Mouse (Mus musculus): Measurements from ENCODE around the gene Pwwp2a. TPM values are rescaled to one million over a fixed set of nuclear protein-coding genes. Genes with fewer than 3 reads are reported as not detected.

Pwwp2a gene
- polyA plus RNA-seq, 1 experiment from 2014 or later: 41.2 TPM

DNA sequence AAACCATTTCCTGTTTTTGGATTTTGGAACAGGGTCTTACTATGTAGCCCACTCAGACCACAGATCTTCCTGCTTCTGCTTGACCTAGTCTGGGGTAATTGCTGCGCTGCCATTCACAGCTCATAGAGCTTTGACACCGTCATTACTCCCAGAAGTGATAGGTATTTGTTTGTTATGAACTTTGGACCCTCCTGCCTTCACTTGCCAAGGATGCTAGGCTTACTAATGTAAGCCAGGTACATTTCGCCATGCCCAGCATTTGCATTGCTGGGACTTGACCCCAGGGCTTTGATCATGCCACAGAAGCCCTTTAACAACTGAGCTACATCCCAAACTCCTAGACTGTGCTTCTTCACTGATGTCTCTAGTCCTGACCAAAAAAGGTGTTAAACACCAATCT is 18.5 kb downstream of the Pwwp2a start:
- Histone ChIP-seq H3K4me2 (ENCODE audit: low read depth, severe bottlenecking) (no peak overlapping the region), H3K27me3 (ENCODE audit: control insufficient read depth, insufficient read depth, low read length) (no peaks in the 10 kb centered on the region), H3K27ac (replicated peaks; ENCODE audit: low read depth, low read length) (no peak overlapping the region), H3K4me1 (ENCODE audit: control insufficient read depth, insufficient read depth, low read length) (no peaks in the 10 kb centered on the region), H3K9me3 (ENCODE audit: control insufficient read depth, low read length) (no peaks in the 10 kb centered on the region), H3K4me3 (ENCODE audit: low read depth, low read length) (no peak overlapping the region), H3K9ac (ENCODE audit: low read length) (no peak overlapping the region), H3K36me3 (ENCODE audit: control insufficient read depth, insufficient read depth, low read length) (peaks cover 10% of the 10 kb centered on the region; the same call in 1 of the 2 replicates)
- DNase-seq (ENCODE audit: low spot score) (no peak), ATAC-seq (ENCODE audit: insufficient number of reproducible peaks, low FRiP score, low TSS enrichment, low read depth) (no peak)
- WGBS: 95% methylated on average over 3 of the region's 3 CpGs

DNA sequence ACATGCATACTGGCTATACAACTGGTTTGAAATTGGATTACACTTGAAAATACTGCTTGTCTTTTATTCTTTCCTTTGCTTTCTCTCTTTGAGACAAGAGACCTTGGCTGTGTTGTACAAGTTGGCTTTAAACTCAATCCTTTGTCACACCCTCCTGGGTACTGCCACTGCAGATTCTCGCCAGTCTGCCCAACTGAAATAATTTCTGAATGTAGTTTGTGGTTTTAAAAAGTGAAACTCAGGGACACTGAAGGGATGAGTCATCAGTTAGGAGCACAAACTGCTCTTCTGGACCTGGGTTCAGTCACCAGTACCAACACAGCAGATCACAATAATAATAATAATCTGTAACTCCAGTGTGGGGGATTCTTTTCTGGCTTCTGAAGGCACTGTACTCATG is 21.8 kb downstream of the Pwwp2a start:
- DNase-seq (ENCODE audit: low spot score) (no peak), ATAC-seq (ENCODE audit: insufficient number of reproducible peaks, low FRiP score, low TSS enrichment, low read depth) (no peak)
- no peak overlapping the region for H3K4me2 ChIP-seq (ENCODE audit: low read depth, severe bottlenecking)
- no peaks in the 10 kb centered on the region for H3K4me1 ChIP-seq (ENCODE audit: control insufficient read depth, insufficient read depth, low read length)
- H3K27me3 ChIP-seq (ENCODE audit: control insufficient read depth, insufficient read depth, low read length): no peaks in the 10 kb centered on the region
- no peak overlapping the region for H3K4me3 ChIP-seq (ENCODE audit: low read depth, low read length)
- 82% methylated on average over 1 of the region's 1 CpGs for WGBS
- no peaks in the 10 kb centered on the region for H3K9me3 ChIP-seq (ENCODE audit: control insufficient read depth, low read length)
- no peak overlapping the region for H3K9ac ChIP-seq (ENCODE audit: low read length)
- H3K27ac ChIP-seq (replicated peaks; ENCODE audit: low read depth, low read length): no peak overlapping the region
- H3K36me3 ChIP-seq (ENCODE audit: control insufficient read depth, insufficient read depth, low read length): peaks cover 8% of the 10 kb centered on the region; the same call in 1 of the 2 replicates

DNA sequence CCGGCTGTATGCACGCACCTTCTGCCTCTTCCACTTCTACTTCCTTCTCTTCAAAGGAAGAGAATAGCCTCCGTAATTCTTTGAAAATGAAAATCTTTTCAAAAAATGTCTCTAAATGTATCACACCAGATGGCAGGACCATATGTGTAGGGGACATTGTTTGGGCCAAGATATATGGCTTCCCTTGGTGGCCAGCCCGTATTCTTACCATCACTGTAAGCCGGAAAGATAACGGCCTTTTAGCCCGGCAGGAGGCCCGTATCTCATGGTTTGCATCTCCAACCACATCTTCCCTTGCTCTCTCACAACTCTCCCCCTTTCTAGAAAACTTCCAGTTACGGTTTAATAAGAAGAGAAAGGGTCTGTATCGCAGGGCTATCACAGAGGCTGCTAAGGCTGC is 24.0 kb downstream of the Pwwp2a start:
- no peak for DNase-seq (ENCODE audit: low spot score)
- H3K4me3 ChIP-seq (ENCODE audit: low read depth, low read length): no peak overlapping the region
- H3K4me1 ChIP-seq (ENCODE audit: control insufficient read depth, insufficient read depth, low read length): no peaks in the 10 kb centered on the region
- H3K4me2 ChIP-seq (ENCODE audit: low read depth, severe bottlenecking): no peak overlapping the region
- H3K9ac ChIP-seq (ENCODE audit: low read length): no peak overlapping the region
- WGBS: 92% methylated on average over 10 of the region's 10 CpGs
- ATAC-seq (ENCODE audit: insufficient number of reproducible peaks, low FRiP score, low TSS enrichment, low read depth): no peak
- H3K9me3 ChIP-seq (ENCODE audit: control insufficient read depth, low read length): no peaks in the 10 kb centered on the region
- no peak overlapping the region for H3K27ac ChIP-seq (replicated peaks; ENCODE audit: low read depth, low read length)
- peaks cover 8% of the 10 kb centered on the region; the same call in 1 of the 2 replicates for H3K36me3 ChIP-seq (ENCODE audit: control insufficient read depth, insufficient read depth, low read length)
- no peaks in the 10 kb centered on the region for H3K27me3 ChIP-seq (ENCODE audit: control insufficient read depth, insufficient read depth, low read length)

DNA sequence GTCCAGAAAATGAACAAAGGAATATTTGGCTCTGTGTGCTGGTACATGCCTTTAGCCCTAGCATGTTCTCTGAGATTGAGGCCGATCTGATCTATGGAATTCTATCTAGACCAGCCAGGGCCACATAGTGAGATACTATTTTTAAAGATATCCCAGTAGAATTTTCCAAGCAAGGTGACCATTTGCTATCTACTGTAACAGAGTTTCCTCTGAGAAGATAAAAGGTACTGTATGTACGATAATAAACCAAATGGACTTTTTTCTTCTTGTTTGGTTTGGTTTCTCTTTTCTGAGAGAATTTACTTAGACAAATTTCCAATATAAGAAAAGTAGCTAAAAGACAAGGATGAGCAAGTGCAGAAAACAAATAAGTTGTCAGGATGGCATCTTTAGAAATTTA is 26.6 kb downstream of the Pwwp2a start:
- Histone ChIP-seq H3K4me1 (ENCODE audit: control insufficient read depth, insufficient read depth, low read length) (no peaks in the 10 kb centered on the region), H3K4me3 (ENCODE audit: low read depth, low read length) (no peak overlapping the region), H3K4me2 (ENCODE audit: low read depth, severe bottlenecking) (no peak overlapping the region), H3K36me3 (ENCODE audit: control insufficient read depth, insufficient read depth, low read length) (peaks cover 8% of the 10 kb centered on the region; the same call in 1 of the 2 replicates), H3K9ac (ENCODE audit: low read length) (no peak overlapping the region), H3K27me3 (ENCODE audit: control insufficient read depth, insufficient read depth, low read length) (no peaks in the 10 kb centered on the region), H3K27ac (replicated peaks; ENCODE audit: low read depth, low read length) (no peak overlapping the region), H3K9me3 (ENCODE audit: control insufficient read depth, low read length) (no peaks in the 10 kb centered on the region)
- no peak for DNase-seq (ENCODE audit: low spot score)
- 95% methylated on average over 2 of the region's 2 CpGs for WGBS
- no peak for ATAC-seq (ENCODE audit: insufficient number of reproducible peaks, low FRiP score, low TSS enrichment, low read depth)

DNA sequence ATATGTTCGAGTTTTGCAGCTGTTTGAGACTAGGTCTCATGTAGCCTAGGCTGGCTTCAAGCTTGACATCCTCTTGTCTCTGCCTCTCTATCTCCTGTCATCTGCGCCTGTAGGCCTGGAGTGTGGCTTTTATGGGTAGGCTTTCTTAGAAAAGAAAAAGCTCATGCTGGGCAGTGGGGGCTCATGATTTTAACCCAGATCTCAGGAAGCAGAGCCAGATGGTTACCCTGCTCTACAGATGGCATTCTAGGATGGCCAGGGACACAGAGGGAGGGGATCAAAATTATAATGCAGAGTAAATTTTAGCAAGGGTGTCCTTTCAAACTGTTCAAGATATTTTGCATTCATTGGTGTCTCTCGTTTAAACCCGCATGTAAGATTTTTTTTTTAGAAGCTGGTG is 30.4 kb downstream of the Pwwp2a start:
- Histone ChIP-seq H3K4me3 (ENCODE audit: low read depth, low read length) (no peak overlapping the region), H3K27me3 (ENCODE audit: control insufficient read depth, insufficient read depth, low read length) (no peaks in the 10 kb centered on the region), H3K27ac (replicated peaks; ENCODE audit: low read depth, low read length) (no peak overlapping the region), H3K9me3 (ENCODE audit: control insufficient read depth, low read length) (no peaks in the 10 kb centered on the region), H3K9ac (ENCODE audit: low read length) (no peak overlapping the region), H3K36me3 (ENCODE audit: control insufficient read depth, insufficient read depth, low read length) (peaks cover 2% of the 10 kb centered on the region; the same call in 1 of the 2 replicates), H3K4me1 (ENCODE audit: control insufficient read depth, insufficient read depth, low read length) (no peaks in the 10 kb centered on the region), H3K4me2 (ENCODE audit: low read depth, severe bottlenecking) (no peak overlapping the region)
- 93% methylated on average over 4 of the region's 4 CpGs for WGBS
- no peak for DNase-seq (ENCODE audit: low spot score)
- no peak for ATAC-seq (ENCODE audit: insufficient number of reproducible peaks, low FRiP score, low TSS enrichment, low read depth)

DNA sequence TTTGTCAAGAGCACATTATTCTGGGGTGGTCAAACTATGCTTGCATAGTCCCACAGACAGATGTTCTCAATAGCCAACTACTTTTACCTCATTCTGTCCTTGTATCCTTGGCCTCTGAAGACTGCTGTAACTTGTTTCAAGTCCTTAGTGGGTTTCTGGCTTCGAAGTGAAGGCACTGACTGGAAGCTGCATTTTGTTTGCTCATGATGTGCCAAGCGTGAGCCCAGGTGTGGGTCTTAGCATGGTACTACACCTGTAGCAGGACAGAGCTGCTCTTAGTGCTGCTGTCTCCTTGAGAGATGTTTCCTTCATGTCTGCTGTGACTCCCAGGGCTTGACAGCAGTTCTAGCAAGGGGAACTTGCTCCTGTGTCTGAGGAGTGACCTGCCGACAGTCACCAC is 41.6 kb downstream of the Pwwp2a start:
- Histone ChIP-seq H3K4me3 (ENCODE audit: low read depth, low read length) (no peak overlapping the region), H3K27ac (replicated peaks; ENCODE audit: low read depth, low read length) (no peak overlapping the region), H3K9ac (ENCODE audit: low read length) (no peak overlapping the region), H3K36me3 (ENCODE audit: control insufficient read depth, insufficient read depth, low read length) (no peaks in the 10 kb centered on the region; the same call in 1 of the 2 replicates), H3K27me3 (ENCODE audit: control insufficient read depth, insufficient read depth, low read length) (no peaks in the 10 kb centered on the region), H3K9me3 (ENCODE audit: control insufficient read depth, low read length) (no peaks in the 10 kb centered on the region), H3K4me1 (ENCODE audit: control insufficient read depth, insufficient read depth, low read length) (no peaks in the 10 kb centered on the region), H3K4me2 (ENCODE audit: low read depth, severe bottlenecking) (no peak overlapping the region)
- ATAC-seq (ENCODE audit: insufficient number of reproducible peaks, low FRiP score, low TSS enrichment, low read depth) (no peak), DNase-seq (ENCODE audit: low spot score) (no peak)
- WGBS: 86% methylated on average over 3 of the region's 3 CpGs

DNA sequence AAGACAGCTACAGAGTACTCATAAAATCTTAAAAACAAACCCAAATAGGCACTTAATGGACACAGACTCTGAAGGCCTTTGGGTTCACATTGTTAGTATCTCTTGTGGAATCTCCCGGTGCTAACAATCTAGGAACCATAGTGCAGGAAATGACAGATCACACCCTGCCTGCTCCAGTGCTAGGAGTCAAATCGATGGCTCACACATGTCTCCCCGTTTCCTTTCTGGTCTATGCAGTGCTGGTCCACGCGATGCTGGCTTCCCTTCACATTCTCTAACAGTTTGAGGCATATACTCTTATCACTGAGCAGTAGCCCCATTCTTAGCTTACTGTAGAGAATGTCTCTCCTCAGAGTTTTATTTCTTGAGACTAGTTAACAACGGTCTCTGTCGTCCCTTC is 46.0 kb downstream of the Pwwp2a start:
- 83% methylated on average over 7 of the region's 7 CpGs for WGBS
- H3K36me3 ChIP-seq (ENCODE audit: control insufficient read depth, insufficient read depth, low read length): peaks cover 7% of the 10 kb centered on the region; the same call in 1 of the 2 replicates
- no peak for ATAC-seq (ENCODE audit: insufficient number of reproducible peaks, low FRiP score, low TSS enrichment, low read depth)

DNA sequence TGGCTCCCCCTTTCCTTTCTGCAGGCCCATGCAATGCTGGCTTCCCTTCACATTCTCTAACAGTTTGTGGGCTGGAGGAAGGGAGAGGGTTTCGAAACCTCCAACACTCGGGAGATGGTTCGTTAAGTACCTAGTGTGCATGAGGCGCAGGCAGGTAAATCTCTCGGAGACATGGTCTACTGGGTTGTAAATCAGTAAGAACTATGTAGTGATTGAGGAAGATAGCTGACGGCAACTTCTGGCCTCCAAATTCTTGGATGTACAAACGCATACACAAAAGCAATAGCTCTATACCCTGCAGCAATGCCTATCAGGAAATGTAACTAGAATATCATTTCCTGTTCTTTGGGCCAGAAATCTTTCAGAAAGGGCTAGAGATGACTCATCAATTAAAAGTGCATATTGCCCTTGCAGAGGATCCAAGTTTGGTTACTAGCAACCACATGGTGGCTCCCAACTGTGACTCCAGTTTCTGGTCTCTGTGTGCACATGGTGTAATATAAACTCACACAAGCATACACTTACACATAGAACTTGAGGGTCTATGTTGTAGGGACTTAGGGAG is 47.0 kb downstream of the Pwwp2a start:
- DNase-seq (ENCODE audit: low spot score): no peak
- no peak for ATAC-seq (ENCODE audit: insufficient number of reproducible peaks, low FRiP score, low TSS enrichment, low read depth)
- 85% methylated on average over 7 of the region's 7 CpGs for WGBS

More for the DNA sequence above, 46.0 kb downstream of the Pwwp2a start:
- no peak overlapping the region for H3K9ac ChIP-seq (ENCODE audit: low read length)
- H3K27ac ChIP-seq (replicated peaks; ENCODE audit: low read depth, low read length): no peak overlapping the region
- H3K4me3 ChIP-seq (ENCODE audit: low read depth, low read length): no peak overlapping the region
- no peaks in the 10 kb centered on the region for H3K27me3 ChIP-seq (ENCODE audit: control insufficient read depth, insufficient read depth, low read length)
- no peak for DNase-seq (ENCODE audit: low spot score)
- H3K4me1 ChIP-seq (ENCODE audit: control insufficient read depth, insufficient read depth, low read length): no peaks in the 10 kb centered on the region
- H3K9me3 ChIP-seq (ENCODE audit: control insufficient read depth, low read length): no peaks in the 10 kb centered on the region
- H3K4me2 ChIP-seq (ENCODE audit: low read depth, severe bottlenecking): no peak overlapping the region

More for the DNA sequence above, 47.0 kb downstream of the Pwwp2a start:
- no peaks in the 10 kb centered on the region for H3K27me3 ChIP-seq (ENCODE audit: control insufficient read depth, insufficient read depth, low read length)
- no peak overlapping the region for H3K4me3 ChIP-seq (ENCODE audit: low read depth, low read length)
- H3K27ac ChIP-seq (replicated peaks; ENCODE audit: low read depth, low read length): no peak overlapping the region
- H3K4me2 ChIP-seq (ENCODE audit: low read depth, severe bottlenecking): no peak overlapping the region
- H3K4me1 ChIP-seq (ENCODE audit: control insufficient read depth, insufficient read depth, low read length): no peaks in the 10 kb centered on the region
- H3K36me3 ChIP-seq (ENCODE audit: control insufficient read depth, insufficient read depth, low read length): peaks cover 11% of the 10 kb centered on the region; the same call in 1 of the 2 replicates
- H3K9ac ChIP-seq (ENCODE audit: low read length): no peak overlapping the region
- H3K9me3 ChIP-seq (ENCODE audit: control insufficient read depth, low read length): no peaks in the 10 kb centered on the region

Measured in limb, embryonic 11.5 days (tissue).